Mouse (Mus musculus) megakaryocyte-erythroid progenitor cell, adult 5-6 weeks (primary cell): ENCODE measurements at regions not wholly inside any gene's neighbourhood (a gene's known extent, or its start where the extent isn't known, plus 50 kb on each side); places are given as distances from the start of the nearest gene placed in this dataset.

ENCODE experiments used
- ATAC-seq: replicated peaks from 2 replicates; pipeline ENCODE4 v1.8.0; 2016; ENCODE audit warnings: mild to moderate bottlenecking, inconsistent platforms; ENCODE audit not compliant: severe bottlenecking, poor library complexity, low FRiP score, low TSS enrichment

DNA sequence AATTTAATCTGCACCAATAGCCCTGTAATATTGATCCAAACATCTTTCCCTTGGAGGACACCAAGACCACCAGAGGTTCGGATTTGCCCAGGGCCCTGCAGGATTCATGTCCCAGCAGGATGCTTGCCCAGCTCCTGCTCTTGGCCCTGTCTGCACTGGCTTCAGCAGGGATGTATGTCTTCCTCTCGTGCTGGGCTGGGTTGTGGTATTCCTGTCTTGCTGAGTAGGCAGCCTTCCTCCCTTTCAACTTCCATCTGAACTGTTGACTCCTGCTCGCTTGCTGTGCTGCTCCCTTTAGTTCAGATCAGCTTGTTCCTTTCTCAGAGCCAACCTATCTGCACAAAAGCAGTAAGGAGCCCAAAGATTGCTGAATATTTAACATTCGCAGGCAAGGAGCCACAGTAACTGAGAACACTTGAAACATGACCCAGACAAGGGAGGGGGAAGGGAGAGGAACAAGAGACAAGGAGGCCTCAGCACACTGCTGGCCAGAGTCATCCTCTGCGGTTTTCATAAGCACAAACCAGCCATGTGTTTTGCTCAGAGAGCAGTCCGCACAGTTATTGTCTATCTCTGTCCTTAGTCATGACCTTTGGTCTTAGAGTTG lies 110.7 kb upstream of the Auts2 start:
- ATAC-seq: no peak

DNA sequence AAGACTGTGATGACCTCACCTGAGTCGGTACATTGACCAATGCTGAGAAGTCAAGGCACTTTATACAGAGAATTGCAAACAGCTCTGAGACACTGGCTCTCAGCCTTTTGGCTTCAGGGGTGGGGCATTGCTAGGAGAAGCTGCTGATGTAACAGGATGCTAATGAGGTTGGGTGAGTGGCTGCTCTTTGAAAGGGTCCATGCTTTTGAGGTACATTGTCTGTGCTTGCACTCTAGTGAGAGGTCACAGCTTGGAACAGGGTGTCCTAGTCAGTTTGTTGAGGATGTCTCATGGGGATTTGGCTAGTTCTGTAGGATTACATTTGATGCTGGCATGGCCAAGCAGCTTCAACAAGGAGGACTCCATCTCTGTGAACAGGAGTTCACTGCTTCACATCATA lies 109.1 kb upstream of the Auts2 start:
- no peak for ATAC-seq

DNA sequence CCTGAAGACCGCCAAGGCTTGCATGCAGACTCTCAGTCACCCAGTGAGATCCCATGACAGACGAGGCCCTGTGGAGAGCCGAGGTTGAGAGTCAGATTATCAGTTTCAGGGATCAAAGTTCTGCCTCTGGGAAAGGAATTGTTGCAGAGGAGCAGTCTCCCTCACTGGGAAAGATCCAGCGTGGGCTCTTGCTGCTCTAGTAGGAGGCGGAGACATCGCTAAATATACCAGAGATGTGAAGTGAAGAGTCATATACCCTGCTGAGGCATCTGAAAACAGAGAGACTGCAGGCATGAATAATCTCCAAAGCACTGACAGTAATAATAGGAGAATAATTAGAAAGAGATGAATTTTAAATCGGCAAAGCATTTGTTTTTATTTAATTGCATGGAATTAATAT lies 106.6 kb upstream of the Auts2 start:
- no peak for ATAC-seq

DNA sequence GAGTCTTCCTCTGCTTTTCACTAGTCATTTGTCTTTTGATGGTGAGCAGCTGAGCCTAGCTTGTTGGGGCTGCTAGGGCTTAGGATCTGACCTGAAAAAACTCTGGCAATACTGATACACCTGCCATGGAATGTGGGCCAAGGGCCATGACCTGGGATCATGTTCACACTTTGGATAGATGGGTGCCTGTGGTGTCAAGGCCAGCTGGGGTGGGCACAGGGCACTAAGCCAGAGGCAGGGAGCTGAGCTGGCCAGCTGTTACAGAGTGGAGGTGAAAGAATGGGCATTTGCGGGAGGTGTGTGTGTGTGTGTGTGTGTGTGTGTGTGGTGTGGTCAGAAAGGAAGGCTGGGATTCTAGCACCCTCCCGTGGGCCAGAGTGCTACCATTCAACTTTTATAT lies 105.6 kb upstream of the Auts2 start:
- no peak for ATAC-seq

DNA sequence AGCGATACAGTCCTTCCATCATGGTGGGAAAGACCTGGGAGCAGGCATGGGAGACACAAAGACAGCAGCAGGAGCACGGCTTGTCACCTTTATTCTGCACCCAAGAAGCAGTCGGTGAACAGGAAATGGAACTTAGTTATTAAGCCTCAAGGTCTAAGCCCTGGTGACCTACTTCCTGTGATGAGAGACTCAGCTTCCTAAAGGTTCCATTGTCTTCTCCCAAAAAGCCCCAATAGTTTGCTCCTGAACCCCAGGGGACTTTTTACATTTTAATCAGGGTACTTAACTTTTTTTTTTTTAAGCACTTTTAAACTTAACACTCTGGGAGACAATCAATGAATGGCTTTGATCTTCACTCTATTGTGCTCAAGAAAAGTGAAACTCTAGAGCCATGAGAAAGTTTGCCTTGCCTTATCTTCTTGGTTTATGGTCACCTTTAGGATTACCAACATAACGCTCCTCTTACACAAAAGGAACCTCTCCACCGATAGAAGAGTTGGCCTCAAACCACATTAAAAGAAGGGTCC lies 101.6 kb upstream of the Auts2 start:
- ATAC-seq: no peak

DNA sequence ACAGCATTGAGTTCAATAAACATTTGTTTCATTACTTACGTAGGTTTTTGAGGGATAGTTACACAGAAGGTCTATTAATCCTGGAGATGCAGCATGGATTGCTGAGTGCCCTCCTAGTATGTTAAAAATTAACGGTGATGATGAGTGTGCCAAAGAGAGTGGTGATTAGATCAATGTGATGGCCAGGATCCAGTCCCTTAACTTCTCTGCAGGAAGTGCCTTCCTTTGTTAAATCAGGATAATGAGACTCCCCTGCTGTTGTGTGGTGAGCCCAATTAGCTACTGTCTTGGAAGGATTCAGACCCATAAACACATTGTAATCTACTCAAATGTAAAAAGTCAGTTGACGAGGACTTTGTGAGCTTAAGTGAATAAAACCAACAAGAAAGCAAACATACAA lies 100.1 kb upstream of the Auts2 start:
- ATAC-seq: no peak

DNA sequence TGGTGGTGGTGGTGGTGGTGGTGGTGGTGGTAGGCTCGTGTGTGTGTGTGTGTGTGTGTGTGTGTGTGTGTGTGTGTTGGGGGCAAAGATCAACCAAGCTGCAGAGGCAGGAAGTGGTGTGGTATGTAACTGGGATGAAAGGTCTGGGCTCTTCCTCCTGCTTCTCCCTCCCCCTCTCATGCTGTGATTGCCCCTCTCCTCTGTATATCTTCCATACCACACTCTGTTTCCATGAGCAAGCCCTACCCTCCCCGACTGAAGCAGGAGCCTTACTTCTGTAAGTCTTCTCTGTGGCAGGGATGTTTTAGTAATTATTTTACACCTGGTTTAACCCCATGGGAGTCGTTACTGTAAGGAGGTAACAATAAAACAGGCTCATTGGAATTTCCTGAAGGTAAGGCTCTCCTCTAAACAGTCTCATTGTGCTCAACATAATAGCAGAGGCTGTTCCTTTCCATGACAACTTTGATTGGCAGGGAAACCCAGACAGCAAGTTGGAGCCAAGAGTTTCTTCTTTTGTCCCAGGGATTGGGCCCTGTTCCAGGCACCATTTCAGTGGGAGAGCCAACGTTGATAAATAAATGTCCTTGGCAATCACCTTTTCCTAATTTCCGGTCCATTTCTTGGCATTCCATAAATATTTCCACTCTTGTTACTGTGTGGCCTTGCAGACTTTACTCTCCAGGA lies 90.2 kb upstream of the Auts2 start:
- no peak for ATAC-seq

DNA sequence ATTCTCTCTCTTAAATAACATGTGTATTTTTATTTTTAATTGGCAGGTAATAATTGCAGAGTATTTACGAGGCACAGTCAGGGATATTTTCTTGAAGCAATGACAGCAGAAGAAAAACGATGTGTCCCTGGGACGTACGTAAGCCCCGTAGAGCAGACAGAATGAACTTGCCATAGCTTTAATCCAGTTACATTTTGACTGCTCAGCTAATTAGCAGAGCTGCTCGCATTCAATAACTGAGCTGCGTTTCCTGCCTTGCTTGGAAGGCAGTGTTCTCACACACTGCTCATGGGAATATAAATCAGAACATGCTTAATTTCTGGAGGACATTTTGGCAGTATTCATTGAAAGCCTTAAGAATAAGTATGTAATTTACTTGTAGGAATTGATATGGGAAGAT lies 78.6 kb upstream of the Auts2 start:
- ATAC-seq: no peak

DNA sequence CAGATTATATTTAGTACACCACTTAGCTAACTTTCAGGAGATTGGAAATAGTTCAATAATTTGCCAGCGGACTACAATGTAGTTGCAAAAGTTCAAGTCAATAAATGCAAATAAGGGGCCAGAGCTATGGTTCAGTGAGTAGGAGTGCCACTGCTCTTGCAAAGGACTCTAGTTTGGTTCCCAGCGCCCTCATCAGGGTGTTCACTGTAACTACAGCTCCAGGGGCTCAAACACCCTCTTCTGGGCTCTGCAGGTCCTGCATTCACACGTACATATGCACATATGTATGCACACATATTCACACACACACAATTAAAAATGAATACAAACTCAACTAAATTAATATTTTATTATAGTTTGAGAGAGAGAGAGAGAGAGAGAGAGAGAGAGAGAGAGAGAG lies 74.1 kb upstream of the Auts2 start:
- no peak for ATAC-seq

DNA sequence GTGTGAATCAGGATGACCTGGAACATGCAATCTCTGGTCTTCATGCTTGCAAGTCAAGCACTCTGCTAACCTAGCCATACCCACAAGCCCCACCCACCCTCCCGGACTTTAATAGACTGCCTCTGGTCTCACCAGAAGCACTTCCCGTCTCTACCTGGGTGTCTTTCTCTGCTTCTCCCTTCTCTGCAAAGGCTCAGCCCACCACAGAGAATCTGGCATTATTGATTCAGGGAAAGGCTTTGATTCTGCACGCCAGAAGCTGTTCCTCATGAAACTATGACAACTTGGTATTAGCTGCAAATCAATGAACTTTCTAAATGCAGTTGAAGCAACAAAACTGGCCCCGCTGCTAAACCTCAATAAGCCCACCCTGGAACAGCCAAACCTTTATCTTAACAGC lies 66.1 kb upstream of the Auts2 start:
- ATAC-seq: no peak

DNA sequence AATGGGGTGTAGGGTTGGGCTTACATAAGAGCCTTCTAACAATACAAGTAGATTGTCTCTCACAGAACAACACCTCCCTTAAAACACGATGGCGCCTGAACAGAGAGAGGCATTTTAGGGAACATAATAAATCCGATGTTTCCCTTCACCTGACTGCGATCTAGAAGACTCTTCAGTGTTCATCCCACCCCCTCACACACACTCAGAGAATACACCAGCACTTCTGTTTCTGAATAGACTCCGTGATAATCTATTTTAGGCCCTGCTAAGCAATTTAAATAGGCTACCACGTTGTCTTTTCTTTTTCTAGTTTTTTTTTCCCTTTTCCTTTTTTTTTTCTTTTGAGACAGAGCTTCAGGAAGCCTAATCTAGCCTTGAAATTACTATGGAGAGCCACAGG lies 63.1 kb upstream of the Auts2 start:
- ATAC-seq: no peak

DNA sequence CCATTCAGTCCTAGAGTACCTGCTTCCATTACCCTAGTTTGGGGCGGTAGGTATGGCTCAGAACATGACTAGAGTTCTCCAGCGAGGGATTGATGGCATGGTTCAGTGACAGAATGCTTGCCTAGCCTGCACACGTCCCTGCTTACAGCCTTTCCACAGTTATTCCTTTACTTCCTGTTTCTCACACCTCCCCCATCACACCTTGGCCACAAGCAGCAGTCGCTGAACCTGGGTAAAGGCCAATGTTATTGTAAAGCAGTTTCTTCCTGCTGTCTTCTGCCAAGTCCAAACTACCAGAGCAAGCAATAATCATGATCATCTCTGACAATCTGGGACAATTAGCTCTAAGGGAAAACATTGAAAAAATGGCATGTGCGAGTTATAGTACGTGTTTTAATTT lies 51.7 kb upstream of the Auts2 start:
- ATAC-seq: no peak
